Mouse (Mus musculus) CH12.LX (cell line): ENCODE results near the gene Rasal1. TPM values are rescaled to one million over a fixed set of nuclear protein-coding genes. Genes with fewer than 3 reads are reported as not detected.

Experiments
- DNase-seq: peaks from one replicate; pipeline ENCODE4 v3.0.0-alpha.2; 2013; ENCODE audit errors: extremely low read depth
- H3K27ac ChIP-seq: 2 replicates; pipeline ENCODE4 v1.5.1; 2012; ENCODE audit warnings: low read depth, mild to moderate bottlenecking, control low read depth, moderate library complexity; ENCODE audit not compliant: insufficient read depth
- H3K27me3 ChIP-seq: replicated peaks from 2 replicates; pipeline ENCODE3; 2012; ENCODE audit warnings: inconsistent platforms
- H3K36me3 ChIP-seq, 2 experiments: replicated peaks in 1 of 2; 2 replicates each; pipeline versions ENCODE3 to v1.6.1; 2012; ENCODE audit warnings: inconsistent platforms in 1 of 2, low read length in 1 of 2, mild to moderate bottlenecking in 1 of 2, mixed read lengths in 1 of 2, moderate library complexity in 1 of 2; ENCODE audit not compliant: control insufficient read depth in 1 of 2, insufficient read depth in 1 of 2
- H3K4me1 ChIP-seq, 2 experiments: 2 replicates each; pipeline ENCODE4 v1.6.1; 2012; ENCODE audit warnings: inconsistent platforms in 1 of 2, moderate library complexity in 1 of 2; ENCODE audit not compliant: insufficient read depth in 2 of 2, control insufficient read depth in 1 of 2
- H3K4me2 ChIP-seq: 2 replicates; pipeline ENCODE4 v1.6.1; 2012; ENCODE audit warnings: low read depth, mild to moderate bottlenecking, control low read depth; ENCODE audit not compliant: poor library complexity, insufficient read depth, severe bottlenecking
- H3K4me3 ChIP-seq, 3 experiments: fragments of 150-350 bp in 1 of 3; sonication (generic) in 1 of 3; replicated peaks in 1 of 3; 2 replicates each; pipeline versions ENCODE3 to v1.5.1; 2011 to 2012; ENCODE audit warnings: low read depth in 2 of 3, low read length in 2 of 3, mild to moderate bottlenecking in 2 of 3, moderate library complexity in 2 of 3, control low read depth in 1 of 3, improper control_type of control experiment in 1 of 3, inconsistent platforms in 1 of 3, mixed read lengths in 1 of 3; ENCODE audit not compliant: poor library complexity in 1 of 3
- H3K79me2 ChIP-seq: replicated peaks from 2 replicates; pipeline ENCODE4 v1.6.1; 2012; ENCODE audit warnings: mild to moderate bottlenecking, moderate library complexity; ENCODE audit not compliant: control insufficient read depth, poor library complexity, insufficient read depth, severe bottlenecking; ENCODE audit errors: extremely low read depth
- H3K9ac ChIP-seq: 2 replicates; pipeline ENCODE4 v1.6.1; 2012; ENCODE audit warnings: low read depth, mild to moderate bottlenecking, control low read depth, moderate library complexity; ENCODE audit not compliant: insufficient read depth
- H3K9me3 ChIP-seq: replicated peaks from 2 replicates; pipeline ENCODE3; 2012; ENCODE audit warnings: low read length, inconsistent platforms, mixed read lengths
- BHLHE40 ChIP-seq: IDR thresholded peaks from 2 replicates; pipeline ENCODE4 v1.6.1; 2011; ENCODE audit warnings: mild to moderate bottlenecking, low read depth, low read length, improper control_type of control experiment
- CHD1 ChIP-seq: IDR thresholded peaks from 2 replicates; pipeline ENCODE4 v1.6.1; 2012; ENCODE audit warnings: low read depth, low read length, improper control_type of control experiment, inconsistent platforms
- CHD2 ChIP-seq: IDR thresholded peaks from 2 replicates; pipeline ENCODE4 v1.6.1; 2011; ENCODE audit warnings: low read length, improper control_type of control experiment
- CTCF ChIP-seq, 2 experiments: IDR thresholded peaks in 1 of 2; conservative IDR thresholded peaks in 1 of 2; 2 replicates each; pipeline ENCODE4 v1.5.1; 2011 to 2012; ENCODE audit warnings: low read depth in 2 of 2, low read length in 2 of 2, improper control_type of control experiment in 1 of 2, inconsistent platforms in 1 of 2, mild to moderate bottlenecking in 1 of 2, moderate library complexity in 1 of 2
- EP300 ChIP-seq: IDR thresholded peaks from 2 replicates; pipeline ENCODE4 v1.6.1; 2011; ENCODE audit warnings: low read length, improper control_type of control experiment
- IRF4 ChIP-seq: IDR thresholded peaks from 2 replicates; pipeline ENCODE4 v1.6.1; 2014; ENCODE audit warnings: low read depth, mild to moderate bottlenecking, inconsistent platforms, low read length, improper control_type of control experiment
- JUN ChIP-seq: IDR thresholded peaks from 2 replicates; pipeline ENCODE4 v1.6.1; 2011; ENCODE audit warnings: low read depth, mild to moderate bottlenecking, low read length, improper control_type of control experiment, moderate library complexity; ENCODE audit not compliant: insufficient read depth
- KAT2A ChIP-seq: IDR thresholded peaks from 2 replicates; pipeline ENCODE4 v1.6.1; 2012; ENCODE audit warnings: low read length, improper control_type of control experiment, inconsistent platforms; ENCODE audit not compliant: insufficient replicate concordance
- MAFK ChIP-seq: IDR thresholded peaks from 2 replicates; pipeline ENCODE4 v1.6.1; 2011; ENCODE audit warnings: low read length, improper control_type of control experiment; ENCODE audit not compliant: insufficient replicate concordance
- MAX ChIP-seq: IDR thresholded peaks from 2 replicates; pipeline ENCODE4 v1.6.1; 2011; ENCODE audit warnings: low read length, improper control_type of control experiment
- MAZ ChIP-seq: IDR thresholded peaks from 2 replicates; pipeline ENCODE4 v1.6.1; 2012; ENCODE audit warnings: low read depth, mild to moderate bottlenecking, inconsistent platforms, low read length, improper control_type of control experiment, moderate library complexity
- NELFE ChIP-seq: IDR thresholded peaks from 2 replicates; pipeline ENCODE4 v1.6.1; 2011; ENCODE audit warnings: low read depth, low read length, improper control_type of control experiment
- POLR2AphosphoS2 ChIP-seq: IDR thresholded peaks from 2 replicates; pipeline ENCODE4 v1.6.1; 2011; ENCODE audit warnings: low read depth, low read length, improper control_type of control experiment
- RCOR1 ChIP-seq: conservative IDR thresholded peaks from 2 replicates; pipeline ENCODE4 v1.6.1; 2012; ENCODE audit warnings: low read depth, mild to moderate bottlenecking, inconsistent platforms, low read length, improper control_type of control experiment
- USF1 ChIP-seq: IDR thresholded peaks from 2 replicates; pipeline ENCODE4 v1.6.1; 2014; ENCODE audit warnings: low read depth, mild to moderate bottlenecking, inconsistent platforms, low read length, improper control_type of control experiment
- ZC3H11A ChIP-seq: IDR thresholded peaks from 2 replicates; pipeline ENCODE4 v1.6.1; 2012; ENCODE audit warnings: low read depth, mild to moderate bottlenecking, inconsistent platforms, low read length, improper control_type of control experiment
- ZNF384 ChIP-seq: IDR thresholded peaks from 2 replicates; pipeline ENCODE4 v1.6.1; 2012; ENCODE audit warnings: low read depth, low read length, improper control_type of control experiment, inconsistent platforms
- dilution Hi-C: fragments of 300-500 bp; cut with MboI; formaldehyde crosslinking; loops from 2 replicates; pipeline ENCODE4 v1.14.3; 2020; ENCODE audit warnings: low sequenced_read_pairs; ENCODE audit not compliant: extremely low pct_unique_long_range_greater_than_20kb, extremely low pct_ligation_motif_present
- in situ Hi-C: fragments of 300-500 bp; cut with MboI; formaldehyde crosslinking; loops from 3 replicates; pipeline ENCODE4 v1.14.3; 2019; ENCODE audit warnings: low sequenced_read_pairs, low pct_ligation_motif_present, low pct_unique_long_range_greater_than_20kb, mixed read lengths
- polyA plus RNA-seq: library from polyadenylated mRNA; unstranded; fragments of >175 nt; gene quantifications from 2 replicates; pipeline ENCODE4 v1.2.1, GENCODE M21; 2012; ENCODE audit warnings: low read depth; ENCODE audit not compliant: insufficient read length
- total RNA-seq, 2 experiments: library from RNA; depleted of rRNA; stranded (reverse); fragments of 300-350 nt in 1 of 2; fragments of >200 nt in 1 of 2; gene quantifications; 2 replicates each; pipeline ENCODE4 v1.2.3; 2012 to 2014

Gene Rasal1
- total and polyA plus RNA-seq, 3 experiments = 11.7 to 21.4 (median 15.6) TPM

DNA sequence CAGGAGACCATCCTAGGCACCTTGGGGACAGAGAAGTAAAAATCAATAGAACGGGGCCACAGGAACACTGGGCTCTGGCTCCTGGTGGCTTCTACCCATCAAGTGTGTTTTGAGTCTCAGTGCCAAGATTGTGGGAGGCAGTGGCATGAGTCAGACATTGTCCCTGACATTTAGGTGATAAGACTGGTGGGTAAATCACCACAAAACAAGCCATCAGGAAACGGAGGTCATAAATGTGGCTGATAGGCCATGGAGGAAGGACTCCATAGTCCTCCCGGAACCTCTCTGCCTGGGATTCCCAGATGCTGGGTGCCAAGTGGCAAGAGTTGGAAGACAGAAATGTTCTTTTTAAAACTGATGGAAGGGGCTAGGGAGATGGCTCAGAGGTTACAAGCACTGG, 4.4 kb upstream of the Rasal1 start:
- H3K79me2 ChIP-seq = no peaks in the 10 kb centered on the region
- dilution Hi-C loops = no loop called here
- no peak overlapping the region for H3K4me3 ChIP-seq
- no peak overlapping the region for H3K27ac ChIP-seq
- no peaks in the 10 kb centered on the region for H3K27me3 ChIP-seq
- H3K4me2 ChIP-seq = no peak overlapping the region
- no peak for DNase-seq
- in situ Hi-C loops = no loop called here
- H3K4me1 ChIP-seq = peaks cover 22 to 31% of the 10 kb centered on the region in 2 experiments
- no peak for TF ChIP-seq ZNF384
- TF ChIP-seq KAT2A = no peak
- TF ChIP-seq ZC3H11A = no peak
- no peak for TF ChIP-seq USF1
- no peak for TF ChIP-seq RCOR1
- TF ChIP-seq CTCF (conservative IDR thresholded peaks at IDR 0.05 in 1 of 2, IDR thresholded peaks at IDR 0.05 in 1 of 2; ENCODE audit: low read depth in 2 of 2, low read length in 2 of 2) = no peak
- no peak for TF ChIP-seq EP300
- no peak for TF ChIP-seq JUN
- TF ChIP-seq BHLHE40 = no peak
- TF ChIP-seq MAX = no peak
- TF ChIP-seq NELFE = no peak
- TF ChIP-seq, all 38 proteins: peak for 0
- Histone ChIP-seq H3K36me3 (peaks cover 0 to 3% of the 10 kb centered on the region in 2 experiments), H3K9ac (no peak overlapping the region), H3K9me3 (peaks cover 3% of the 10 kb centered on the region)

DNA sequence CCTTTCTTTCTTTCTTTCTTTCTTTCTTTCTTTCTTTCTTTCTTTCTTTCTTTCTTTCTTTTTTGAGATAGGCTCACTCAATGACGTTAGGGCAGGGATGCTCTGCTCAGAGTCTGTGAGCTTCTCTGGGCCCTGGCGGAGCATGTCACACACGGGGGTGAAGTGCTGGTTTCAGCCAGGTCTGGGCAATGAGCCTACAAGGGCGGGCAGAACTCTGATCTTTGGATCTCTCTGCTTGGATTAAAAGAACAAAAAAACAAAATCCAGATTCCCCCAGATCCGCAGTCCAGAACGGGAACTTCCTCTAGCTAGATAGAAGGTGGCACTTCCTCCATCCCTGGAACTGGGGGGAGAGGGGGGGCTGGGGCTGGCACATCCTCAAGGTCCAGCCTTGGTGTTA, 2.8 kb upstream of the Rasal1 start:
- Histone ChIP-seq H3K27ac (no peak overlapping the region), H3K27me3 (no peaks in the 10 kb centered on the region), H3K9ac (no peak overlapping the region), H3K9me3 (no peaks in the 10 kb centered on the region), H3K36me3 (no peaks in the 10 kb centered on the region), H3K4me2 (no peak overlapping the region), H3K79me2 (no peaks in the 10 kb centered on the region), H3K4me3 (no peak overlapping the region), H3K4me1 (peaks cover 20 to 45% of the 10 kb centered on the region in 2 experiments)
- no peak for DNase-seq
- dilution Hi-C loops (no loop called here), in situ Hi-C loops (no loop called here)
- TF ChIP-seq ZNF384 (no peak), CTCF (conservative IDR thresholded peaks at IDR 0.05 in 1 of 2, IDR thresholded peaks at IDR 0.05 in 1 of 2; ENCODE audit: low read depth in 2 of 2, low read length in 2 of 2) (no peak), CHD2 (no peak), IRF4 (no peak), KAT2A (no peak), MAZ (no peak), RCOR1 (no peak), POLR2AphosphoS2 (no peak), EP300 (no peak), MAFK (no peak), CHD1 (no peak), BHLHE40 (no peak)
